28 mouse cellular contexts compared by ENCODE assay signal in the genomic region with DNA sequence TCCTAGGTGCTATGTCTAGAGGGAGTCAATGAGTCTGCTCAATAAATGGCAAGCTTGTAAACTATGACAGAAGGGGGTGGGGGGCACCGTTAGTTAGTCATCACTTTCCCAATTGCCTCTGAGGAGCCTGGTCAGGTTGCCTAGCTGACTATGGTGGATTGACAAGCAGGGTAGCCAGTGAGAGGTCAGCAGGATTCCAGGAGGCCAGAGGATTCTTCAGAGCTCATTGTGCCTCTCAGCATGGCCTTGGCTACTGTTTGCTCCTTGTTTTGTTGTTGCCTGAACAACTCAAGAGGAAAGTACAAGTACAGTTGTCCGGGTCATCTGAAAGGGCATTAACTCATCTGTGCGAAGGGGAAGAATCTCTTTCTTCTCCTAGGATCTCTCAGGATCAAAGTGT.
A peak's percentile ranks its signal among the peaks of the same experiment; 100 is the strongest.
DNase-seq lines count a peak whose midpoint lies in the region; ATAC-seq and TF ChIP-seq lines count a peak whose summit lies in the region.
"Had no signal": no experiment of that assay in that cellular context is flagged by ENCODE, and none has a peak within 500 bp of the region (broad histone marks: within the 10 kb centered on the region; RNA-seq: fewer than 3 reads in every experiment).

No protein-coding gene starts in this region.

- no peak for TF ChIP-seq CTCF in midbrain, postnatal 0 days (IDR thresholded peaks at IDR 0.05)

- 17% methylated on average over 3 of the region's 3 CpGs for WGBS in forebrain, embryonic 14.5 days
- WGBS in forebrain, embryonic 16.5 days, result 9% methylated on average over 3 of the region's 3 CpGs
- 31% methylated on average over 3 of the region's 3 CpGs for WGBS in midbrain, postnatal 0 days
- 25% methylated on average over 3 of the region's 3 CpGs for WGBS in midbrain, embryonic 11.5 days
- WGBS in neural tube, embryonic 15.5 days, result 33% methylated on average over 3 of the region's 3 CpGs

- H3K36me3 ChIP-seq in forebrain, embryonic 14.5 days (ENCODE audit: control insufficient read depth, insufficient read depth, low read length), result no peaks in the 10 kb centered on the region
- H3K36me3 ChIP-seq in forebrain, embryonic 16.5 days (ENCODE audit: control insufficient read depth, insufficient read depth), result no peaks in the 10 kb centered on the region
- no peaks in the 10 kb centered on the region for H3K36me3 ChIP-seq in midbrain, postnatal 0 days (ENCODE audit: insufficient read depth, low read length)
- no peaks in the 10 kb centered on the region for H3K36me3 ChIP-seq in midbrain, embryonic 11.5 days (ENCODE audit: control insufficient read depth, insufficient read depth, low read length)
- no peaks in the 10 kb centered on the region for H3K36me3 ChIP-seq in neural tube, embryonic 15.5 days
- H3K36me3 ChIP-seq: forebrain, embryonic 10.5 days; forebrain, embryonic 15.5 days; heart, embryonic 10.5 days; heart, embryonic 13.5 days; hindbrain, embryonic 12.5 days; hindbrain, embryonic 15.5 days; intestine, embryonic 15.5 days had no signal

- no peak overlapping the region for H3K27ac ChIP-seq in forebrain, embryonic 14.5 days (ENCODE audit: low read depth, low read length)
- H3K27ac ChIP-seq in forebrain, embryonic 16.5 days (ENCODE audit: low read length), result no peak overlapping the region
- H3K27ac ChIP-seq in midbrain, postnatal 0 days (ENCODE audit: low read depth, low read length), result no peak overlapping the region
- H3K27ac ChIP-seq in midbrain, embryonic 11.5 days (ENCODE audit: low read depth, low read length), result no peak overlapping the region
- H3K27ac ChIP-seq in neural tube, embryonic 15.5 days (replicated peaks), result no peak overlapping the region
- H3K27ac ChIP-seq: forebrain, embryonic 10.5 days; forebrain, embryonic 15.5 days; gastrocnemius, adult 2 months; heart, embryonic 10.5 days; heart, embryonic 13.5 days; hindbrain, embryonic 12.5 days; hindbrain, embryonic 15.5 days; intestine, embryonic 15.5 days had no signal

- ATAC-seq in forebrain, embryonic 14.5 days, result no peak
- no peak for ATAC-seq in forebrain, embryonic 16.5 days
- peak; percentile 22; the same call in 1 of the 2 replicates for ATAC-seq in midbrain, postnatal 0 days (ENCODE audit: low FRiP score)
- no peak for ATAC-seq in midbrain, embryonic 11.5 days (ENCODE audit: low FRiP score)
- ATAC-seq in neural tube, embryonic 15.5 days (ENCODE audit: low FRiP score), result no peak
- ATAC-seq: forebrain, embryonic 15.5 days; intestine, embryonic 15.5 days; Patski had no signal

- no peaks in the 10 kb centered on the region for H3K27me3 ChIP-seq in forebrain, embryonic 14.5 days (replicated peaks; ENCODE audit: control insufficient read depth, insufficient read depth, low read length)
- no peaks in the 10 kb centered on the region for H3K27me3 ChIP-seq in forebrain, embryonic 16.5 days (replicated peaks; ENCODE audit: control insufficient read depth, insufficient read depth, low read length)
- H3K27me3 ChIP-seq in midbrain, postnatal 0 days (ENCODE audit: insufficient read depth, low read length), result no peaks in the 10 kb centered on the region
- H3K27me3 ChIP-seq in midbrain, embryonic 11.5 days (ENCODE audit: control insufficient read depth, insufficient read depth, low read length), result no peaks in the 10 kb centered on the region
- no peaks in the 10 kb centered on the region for H3K27me3 ChIP-seq in neural tube, embryonic 15.5 days (replicated peaks)
- H3K27me3 ChIP-seq: forebrain, embryonic 15.5 days; heart, embryonic 13.5 days; hindbrain, embryonic 12.5 days; hindbrain, embryonic 15.5 days; intestine, embryonic 15.5 days; Patski had no signal

- H3K4me2 ChIP-seq in forebrain, embryonic 14.5 days (ENCODE audit: low read length), result no peak overlapping the region
- H3K4me2 ChIP-seq in forebrain, embryonic 16.5 days (ENCODE audit: low read length), result no peak overlapping the region
- no peak overlapping the region for H3K4me2 ChIP-seq in midbrain, postnatal 0 days (ENCODE audit: low read depth, low read length, poor library complexity, severe bottlenecking)
- no peak overlapping the region for H3K4me2 ChIP-seq in midbrain, embryonic 11.5 days
- no peak overlapping the region for H3K4me2 ChIP-seq in neural tube, embryonic 15.5 days
- H3K4me2 ChIP-seq: forebrain, embryonic 15.5 days; heart, embryonic 13.5 days; hindbrain, embryonic 12.5 days; hindbrain, embryonic 15.5 days; intestine, embryonic 15.5 days had no signal

- DNase-seq in embryo, embryonic 10 days (ENCODE audit: low spot score), result peak; percentile 26
- no peak for DNase-seq in embryo, embryonic 11 days
- DNase-seq in forebrain, embryonic 14.5 days (ENCODE audit: low spot score), result peak; percentile 18
- DNase-seq in midbrain, postnatal 0 days (ENCODE audit: low spot score), result no peak
- no peak for DNase-seq in midbrain, embryonic 11.5 days (ENCODE audit: low spot score, missing footprints)
- no peak for DNase-seq in yolk sac, embryonic 10.5 days (ENCODE audit: low spot score)
- DNase-seq: adrenal gland, postnatal 10 days; adrenal gland, postnatal 36 days; cerebellum, adult 11-12 months; cerebellum, adult 8-10 months; cerebellum, postnatal 10 days; cerebellum, postnatal 36 days; gastrocnemius, adult 2 months; gastrocnemius, postnatal 14 days; heart, adult 18-20 months; heart, postnatal 14 days; heart, postnatal 4 days; kidney, adult 11 months had no signal

- H3K4me3 ChIP-seq in forebrain, embryonic 14.5 days (ENCODE audit: low read depth, low read length), result no peak overlapping the region
- H3K4me3 ChIP-seq in forebrain, embryonic 16.5 days (replicated peaks; ENCODE audit: low read length), result no peak overlapping the region
- H3K4me3 ChIP-seq in midbrain, postnatal 0 days (ENCODE audit: low read depth, low read length), result no peak overlapping the region
- H3K4me3 ChIP-seq in midbrain, embryonic 11.5 days (ENCODE audit: low read depth, low read length), result no peak overlapping the region
- no peak overlapping the region for H3K4me3 ChIP-seq in neural tube, embryonic 15.5 days (replicated peaks)
- H3K4me3 ChIP-seq: forebrain, embryonic 10.5 days; forebrain, embryonic 15.5 days; gastrocnemius, adult 2 months; heart, embryonic 10.5 days; heart, embryonic 13.5 days; hindbrain, embryonic 12.5 days; hindbrain, embryonic 15.5 days; intestine, embryonic 15.5 days had no signal

- no peaks in the 10 kb centered on the region for H3K9me3 ChIP-seq in forebrain, embryonic 14.5 days (replicated peaks; ENCODE audit: control insufficient read depth, low read length)
- no peaks in the 10 kb centered on the region for H3K9me3 ChIP-seq in forebrain, embryonic 16.5 days (ENCODE audit: control insufficient read depth, low read length)
- no peaks in the 10 kb centered on the region for H3K9me3 ChIP-seq in midbrain, postnatal 0 days (ENCODE audit: low read length)
- H3K9me3 ChIP-seq in midbrain, embryonic 11.5 days (ENCODE audit: control insufficient read depth, low read length), result no peaks in the 10 kb centered on the region
- H3K9me3 ChIP-seq in neural tube, embryonic 15.5 days (replicated peaks), result no peaks in the 10 kb centered on the region
- H3K9me3 ChIP-seq: forebrain, embryonic 10.5 days; forebrain, embryonic 15.5 days; heart, embryonic 10.5 days; heart, embryonic 13.5 days; hindbrain, embryonic 12.5 days; hindbrain, embryonic 15.5 days; intestine, embryonic 15.5 days had no signal

- no peak overlapping the region for H3K9ac ChIP-seq in forebrain, embryonic 14.5 days (ENCODE audit: low read length)
- no peak overlapping the region for H3K9ac ChIP-seq in forebrain, embryonic 16.5 days (replicated peaks; ENCODE audit: low read depth, low read length)
- H3K9ac ChIP-seq in midbrain, postnatal 0 days (replicated peaks; ENCODE audit: low read length, poor library complexity, severe bottlenecking), result no peak overlapping the region
- H3K9ac ChIP-seq in midbrain, embryonic 11.5 days (ENCODE audit: low read length), result no peak overlapping the region
- no peak overlapping the region for H3K9ac ChIP-seq in neural tube, embryonic 15.5 days (replicated peaks)
- H3K9ac ChIP-seq: forebrain, embryonic 15.5 days; heart, embryonic 13.5 days; hindbrain, embryonic 12.5 days; hindbrain, embryonic 15.5 days; intestine, embryonic 15.5 days had no signal

- no peaks in the 10 kb centered on the region; the same call in 1 of the 2 replicates for H3K4me1 ChIP-seq in forebrain, embryonic 14.5 days (ENCODE audit: control insufficient read depth, insufficient read depth, low read length)
- peaks cover 5% of the 10 kb centered on the region for H3K4me1 ChIP-seq in forebrain, embryonic 16.5 days (replicated peaks; ENCODE audit: control insufficient read depth, insufficient read depth, low read length)
- 0 out of 2 replicates have a peak, but pooled peaks cover 5% of the 10 kb centered on the region for H3K4me1 ChIP-seq in midbrain, postnatal 0 days (ENCODE audit: insufficient read depth, low read length)
- H3K4me1 ChIP-seq in midbrain, embryonic 11.5 days (ENCODE audit: control insufficient read depth, insufficient read depth, low read length), result peaks cover 11% of the 10 kb centered on the region
- H3K4me1 ChIP-seq in neural tube, embryonic 15.5 days, result peaks cover 7% of the 10 kb centered on the region; the same call in 1 of the 2 replicates
- H3K4me1 ChIP-seq: forebrain, embryonic 15.5 days; intestine, embryonic 15.5 days had no signal

Comparison
In these comparisons a context has a peak if more than half of its experiments do, and no peak if none do; other contexts are left out.
1. DNase-seq: peak in embryo, embryonic 10 days (single experiment) and forebrain, embryonic 14.5 days (single experiment); none in embryo, embryonic 11 days (single experiment), midbrain, postnatal 0 days (single experiment), midbrain, embryonic 11.5 days (single experiment) and yolk sac, embryonic 10.5 days (single experiment).